Mouse (Mus musculus): ENCODE measurements around the gene Aox2.

GRCm38 (mm10) chr1:58333222-58333621, 55.1 kb downstream of the Aox2 start:
- TF ChIP-seq EP300 (IDR thresholded peaks at IDR 0.05; ENCODE audit: low read length), result no peak
- no peak for TF ChIP-seq CTCF (conservative IDR thresholded peaks at IDR 0.05 in 1 of 2, IDR thresholded peaks at IDR 0.05 in 1 of 2; ENCODE audit: low read depth in 2 of 2, low read length in 2 of 2)
- TF ChIP-seq POLR2A (IDR thresholded peaks at IDR 0.05; ENCODE audit: low read depth, low read length), result no peak
- TF ChIP-seq PAX5 (IDR thresholded peaks at IDR 0.05; ENCODE audit: low read length), result no peak
- no peak for TF ChIP-seq MAX (IDR thresholded peaks at IDR 0.05; ENCODE audit: low read length)
- TF ChIP-seq KAT2A (IDR thresholded peaks at IDR 0.05; ENCODE audit: insufficient replicate concordance, low read length), result no peak
- no peak for TF ChIP-seq JUND (conservative IDR thresholded peaks at IDR 0.05; ENCODE audit: low read depth, low read length)
- no peak for TF ChIP-seq E2F4 (IDR thresholded peaks at IDR 0.05; ENCODE audit: insufficient replicate concordance, low read depth, low read length)
- no peak for TF ChIP-seq CHD2 (IDR thresholded peaks at IDR 0.05; ENCODE audit: low read length)
- TF ChIP-seq MAFK (IDR thresholded peaks at IDR 0.05; ENCODE audit: insufficient replicate concordance, low read length), result no peak
- TF ChIP-seq USF1 (IDR thresholded peaks at IDR 0.05; ENCODE audit: low read depth, low read length), result no peak
- no peak for TF ChIP-seq SMC3 (IDR thresholded peaks at IDR 0.05; ENCODE audit: low read depth, low read length)
- no peak for TF ChIP-seq MEF2A (IDR thresholded peaks at IDR 0.05; ENCODE audit: borderline replicate concordance, low read depth, low read length)
- TF ChIP-seq MAZ (IDR thresholded peaks at IDR 0.05; ENCODE audit: low read depth, low read length), result no peak
